Mouse (Mus musculus) forebrain, embryonic 13.5 days (tissue): Measurements from ENCODE around the gene Nmrk2. TPM values are rescaled to one million over a fixed set of nuclear protein-coding genes. Genes with fewer than 3 reads are reported as not detected.
"Not testable (repeated sequence)": the region's sequence is repeated elsewhere in the genome, so short reads cannot be mapped to it uniquely, and the experiment has no call there.

Source experiments
- ATAC-seq: fragments of 200-750 bp; cut with Nextera tagmentation; 2 replicates; pipeline ENCODE4 v1.8.0; 2017
- H3K27ac ChIP-seq: fragments of 300-500 bp; sonication (generic); 2 replicates; pipeline ENCODE4 v1.5.1; 2015; ENCODE audit warnings: inconsistent platforms, mild to moderate bottlenecking, moderate library complexity
- H3K27me3 ChIP-seq: fragments of 300-500 bp; sonication (generic); 2 replicates; pipeline ENCODE4 v1.6.1; 2015; ENCODE audit warnings: mild to moderate bottlenecking, inconsistent platforms
- H3K36me3 ChIP-seq: fragments of 300-500 bp; sonication (generic); 2 replicates; pipeline ENCODE4 v1.6.1; 2015; ENCODE audit warnings: mild to moderate bottlenecking, inconsistent platforms; ENCODE audit not compliant: poor library complexity, severe bottlenecking
- H3K4me1 ChIP-seq: fragments of 300-500 bp; sonication (generic); 2 replicates; pipeline ENCODE4 v1.6.1; 2015; ENCODE audit warnings: inconsistent platforms
- H3K4me2 ChIP-seq: fragments of 300-500 bp; sonication (generic); 2 replicates; pipeline ENCODE4 v1.6.1; 2015; ENCODE audit warnings: inconsistent platforms, mild to moderate bottlenecking, moderate library complexity
- H3K4me3 ChIP-seq: fragments of 300-500 bp; sonication (generic); 2 replicates; pipeline ENCODE4 v1.5.1; 2015; ENCODE audit warnings: mild to moderate bottlenecking, inconsistent platforms
- H3K9ac ChIP-seq: fragments of 300-500 bp; sonication (generic); 2 replicates; pipeline ENCODE4 v1.6.1; 2015; ENCODE audit warnings: mild to moderate bottlenecking, inconsistent platforms
- H3K9me3 ChIP-seq: fragments of 300-500 bp; sonication (generic); replicated peaks from 2 replicates; pipeline ENCODE4 v1.6.1; 2016; ENCODE audit warnings: inconsistent platforms
- WGBS: fragments of 180-500 bp; shearing (Covaris S2); methylation state at CpG from one replicate; pipeline ENCODE4 v1.1.7; 2015; 5-methylcytosine and 5-hydroxymethylcytosine counted together
- polyA plus RNA-seq: library from polyadenylated mRNA; unstranded; fragments of >200 nt; fragmentation: Nextera tagmentation; extraction: Ambion mirVana; gene quantifications from 2 replicates; pipeline ENCODE4 v1.2.1, GENCODE M21; 2015

Gene Nmrk2
- polyA plus RNA-seq, 1 experiment from 2014 or later, result not detected

- Histone ChIP-seq H3K27ac (peak overlapping the region; percentile 94), H3K4me1 (peaks cover 23% of the 10 kb centered on the region), H3K4me2 (peak overlapping the region; percentile 96), H3K4me3 (peak overlapping the region; percentile 63), H3K9ac (peak overlapping the region; percentile 81), H3K36me3 (peaks cover 22% of the 10 kb centered on the region), H3K27me3 (peaks cover 41% of the 10 kb centered on the region), H3K9me3 (no peaks in the 10 kb centered on the region)
- peak; percentile 8 for ATAC-seq
- 2% methylated on average over 19 of the region's 19 CpGs for WGBS
These were observed 8.8 kb downstream of the Nmrk2 start for GRCm38 (mm10) chr10:81192968-81193501.

- WGBS, result under 1% methylated on average over 68 of the region's 93 CpGs
- ATAC-seq, result peak; percentile 89
- Histone ChIP-seq H3K4me2 (peak overlapping the region; percentile 96), H3K4me1 (peaks cover 23% of the 10 kb centered on the region), H3K36me3 (peaks cover 24% of the 10 kb centered on the region), H3K27me3 (peaks cover 39% of the 10 kb centered on the region), H3K9ac (peak overlapping the region; percentile 81), H3K27ac (peak overlapping the region; percentile 94), H3K4me3 (peak overlapping the region; percentile 63), H3K9me3 (no peaks in the 10 kb centered on the region)
These were observed 9.4 kb downstream of the Nmrk2 start for GRCm38 (mm10) chr10:81192270-81192967.

- H3K36me3 ChIP-seq, result peaks cover 33% of the 10 kb centered on the region
- peak overlapping the region; percentile 63 for H3K4me3 ChIP-seq
- H3K9me3 ChIP-seq, result no peaks in the 10 kb centered on the region
- peak overlapping the region; percentile 96 for H3K4me2 ChIP-seq
- peaks cover 23% of the 10 kb centered on the region for H3K4me1 ChIP-seq
- no peak for ATAC-seq
- peak overlapping the region; percentile 94; the same call in 1 of the 2 replicates for H3K27ac ChIP-seq
- no peak overlapping the region for H3K9ac ChIP-seq
- peaks cover 30% of the 10 kb centered on the region for H3K27me3 ChIP-seq
- 89% methylated on average over 18 of the region's 18 CpGs for WGBS
These were observed 10.4 kb downstream of the Nmrk2 start for GRCm38 (mm10) chr10:81191342-81191982.

- Histone ChIP-seq H3K27ac (no peak overlapping the region), H3K4me3 (no peak overlapping the region), H3K4me1 (peaks cover 23% of the 10 kb centered on the region), H3K9ac (no peak overlapping the region), H3K4me2 (no peak overlapping the region), H3K9me3 (no peaks in the 10 kb centered on the region), H3K27me3 (peaks cover 24% of the 10 kb centered on the region), H3K36me3 (peaks cover 35% of the 10 kb centered on the region)
- WGBS, result 72% methylated on average over 6 of the region's 6 CpGs
- no peak for ATAC-seq
These were observed 10.9 kb downstream of the Nmrk2 start for GRCm38 (mm10) chr10:81190912-81191321.

GRCm38 (mm10) chr10:81190236-81190911 lies 11.5 kb downstream of the Nmrk2 start:
- Histone ChIP-seq H3K9me3 (no peaks in the 10 kb centered on the region), H3K36me3 (peaks cover 39% of the 10 kb centered on the region), H3K4me2 (no peak overlapping the region), H3K4me1 (peaks cover 23% of the 10 kb centered on the region), H3K27ac (no peak overlapping the region), H3K27me3 (peaks cover 19% of the 10 kb centered on the region), H3K4me3 (no peak overlapping the region), H3K9ac (no peak overlapping the region)
- 65% methylated on average over 31 of the region's 31 CpGs for WGBS
- ATAC-seq, result no peak

- Histone ChIP-seq H3K36me3 (peaks cover 45% of the 10 kb centered on the region), H3K4me1 (peaks cover 26% of the 10 kb centered on the region), H3K4me2 (no peak overlapping the region), H3K27me3 (peaks cover 13% of the 10 kb centered on the region), H3K27ac (no peak overlapping the region), H3K9ac (no peak overlapping the region), H3K9me3 (no peaks in the 10 kb centered on the region), H3K4me3 (no peak overlapping the region)
- 78% methylated on average over 26 of the region's 26 CpGs for WGBS
- no peak for ATAC-seq
These were observed 12.0 kb downstream of the Nmrk2 start for GRCm38 (mm10) chr10:81189821-81190220.

GRCm38 (mm10) chr10:81187161-81187560 lies 14.7 kb downstream of the Nmrk2 start:
- Histone ChIP-seq H3K4me3 (no peak overlapping the region), H3K9me3 (no peaks in the 10 kb centered on the region), H3K4me2 (no peak overlapping the region), H3K27ac (no peak overlapping the region), H3K27me3 (no peaks in the 10 kb centered on the region), H3K9ac (no peak overlapping the region), H3K4me1 (peaks cover 26% of the 10 kb centered on the region), H3K36me3 (peaks cover 56% of the 10 kb centered on the region)
- no peak for ATAC-seq
- 88% methylated on average over 9 of the region's 9 CpGs for WGBS

GRCm38 (mm10) chr10:81184765-81185164 lies 17.1 kb downstream of the Nmrk2 start:
- H3K27me3 ChIP-seq, result no peaks in the 10 kb centered on the region
- H3K4me2 ChIP-seq, result no peak overlapping the region
- H3K9me3 ChIP-seq, result no peaks in the 10 kb centered on the region
- no peak for ATAC-seq
- 70% methylated on average over 4 of the region's 4 CpGs for WGBS
- H3K9ac ChIP-seq, result peak overlapping the region; percentile 4; the same call in 1 of the 2 replicates
- no peak overlapping the region for H3K27ac ChIP-seq
- H3K36me3 ChIP-seq, result peaks cover 67% of the 10 kb centered on the region
- no peak overlapping the region for H3K4me3 ChIP-seq
- peaks cover 31% of the 10 kb centered on the region for H3K4me1 ChIP-seq

GRCm38 (mm10) chr10:81183805-81184204 lies 18.0 kb downstream of the Nmrk2 start, which contains the start of gene 4930442H23Rik:
Gene 4930442H23Rik, minus strand, starts transcription at chr10:81183849.
- Histone ChIP-seq H3K27me3 (no peaks in the 10 kb centered on the region), H3K9me3 (no peaks in the 10 kb centered on the region), H3K36me3 (peaks cover 72% of the 10 kb centered on the region), H3K4me3 (peak within 1 kb of the TSS; percentile 58), H3K4me1 (peaks cover 39% of the 10 kb centered on the region), H3K9ac (peak within 1 kb of the TSS; percentile 64), H3K27ac (peak within 1 kb of the TSS; percentile 85), H3K4me2 (peak within 1 kb of the TSS; percentile 68)
- ATAC-seq, result no peak
- WGBS, result 89% methylated on average over 5 of the region's 5 CpGs

GRCm38 (mm10) chr10:81182336-81183333 lies 19.2 kb downstream of the Nmrk2 start, which contains the start of gene Dapk3:
Gene Dapk3, plus strand, starts transcription at chr10:81183005.
- ATAC-seq, result peak; percentile 93
- peak within 1 kb of the TSS; percentile 58 for H3K4me3 ChIP-seq
- H3K4me1 ChIP-seq, result peaks cover 50% of the 10 kb centered on the region
- H3K27ac ChIP-seq, result peak within 1 kb of the TSS; percentile 85
- peak within 1 kb of the TSS; percentile 64 for H3K9ac ChIP-seq
- H3K36me3 ChIP-seq, result peaks cover 80% of the 10 kb centered on the region
- H3K27me3 ChIP-seq, result no peaks in the 10 kb centered on the region
- H3K9me3 ChIP-seq, result no peaks in the 10 kb centered on the region
- WGBS, result 4% methylated on average over 52 of the region's 53 CpGs
- H3K4me2 ChIP-seq, result peak within 1 kb of the TSS; percentile 68

- not testable (repeated sequence) for ATAC-seq, H3K9me3 ChIP-seq
These were observed 20.0 kb downstream of the Nmrk2 start for GRCm38 (mm10) chr10:81181860-81182259.

More at GRCm38 (mm10) chr10:81181860-81182259, 20.0 kb downstream of the Nmrk2 start:
- peak overlapping the region; percentile 48 for H3K27ac ChIP-seq
- not testable (repeated sequence) for H3K27me3 ChIP-seq, H3K9ac ChIP-seq, H3K4me2 ChIP-seq, H3K4me3 ChIP-seq
- peaks cover 76% of the 10 kb centered on the region for H3K36me3 ChIP-seq
- 80% methylated on average over 12 of the region's 12 CpGs for WGBS
- peaks cover 55% of the 10 kb centered on the region for H3K4me1 ChIP-seq
